Mouse (Mus musculus) cerebellum, adult 2 months (tissue): ENCODE data around the gene Rnpepl1.

Experiments
- CTCF ChIP-seq: fragments of 200-500 bp; IDR thresholded peaks from 2 replicates; pipeline ENCODE4 v1.5.1; 2011; ENCODE audit warnings: low read depth, mild to moderate bottlenecking, control low read depth, low read length, moderate library complexity, borderline replicate concordance; ENCODE audit not compliant: insufficient read depth
- POLR2A ChIP-seq: fragments of 200-500 bp; IDR thresholded peaks from 2 replicates; pipeline ENCODE4 v1.6.1; 2011; ENCODE audit warnings: low read length, control low read depth, borderline replicate concordance; ENCODE audit not compliant: insufficient read depth

GRCm38 (mm10) chr1:92872666-92873065 is 37.9 kb upstream of the Rnpepl1 start:
- no peak for TF ChIP-seq CTCF
- TF ChIP-seq POLR2A, result no peak
